Mouse (Mus musculus): ENCODE data around the gene Padi4.

DNA sequence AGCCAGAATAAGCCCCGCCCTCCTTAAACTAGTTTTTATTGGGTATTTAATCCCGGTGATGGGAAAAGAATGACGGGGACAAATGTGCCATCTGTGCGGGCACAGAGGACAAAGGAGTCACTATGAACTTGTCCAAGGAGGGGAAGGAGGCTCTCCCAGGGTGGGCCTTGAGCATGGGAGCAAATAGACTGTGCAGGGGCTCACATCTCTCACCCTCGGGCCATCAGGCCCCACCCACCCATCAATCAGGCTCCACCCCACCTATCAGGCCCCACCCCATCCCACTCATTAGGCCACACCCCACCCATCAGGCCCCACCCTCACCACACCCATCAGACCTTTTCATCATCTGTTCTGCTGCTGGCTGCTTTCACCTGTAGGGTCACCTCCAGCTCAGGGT, 5.1 kb downstream of the Padi4 start:
- TF ChIP-seq CTCF (IDR thresholded peaks at IDR 0.05; ENCODE audit: control insufficient read depth, insufficient read depth, insufficient replicate concordance, low read depth, low read length) (no peak), POLR2A (IDR thresholded peaks at IDR 0.05; ENCODE audit: control insufficient read depth, low read depth, low read length) (no peak)

Measured in testis, adult 2 months (tissue).